Mouse (Mus musculus) midbrain, postnatal 0 days (tissue): ENCODE results near the gene Gigyf2. TPM values are rescaled to one million over a fixed set of nuclear protein-coding genes. Genes with fewer than 3 reads are reported as not detected.

Source experiments
- ATAC-seq: fragments of 200-750 bp; cut with Nextera tagmentation; 2 replicates; pipeline ENCODE4 v1.8.0; 2017; ENCODE audit warnings: moderate number of reproducible peaks, mild to moderate bottlenecking, moderate TSS enrichment, moderate library complexity; ENCODE audit not compliant: low FRiP score
- DNase-seq: peaks from one replicate; pipeline ENCODE4 v3.0.0-alpha.2; 2015; ENCODE audit warnings: low spot score
- H3K27ac ChIP-seq: fragments of 300-500 bp; sonication (generic); 2 replicates; pipeline ENCODE4 v1.5.1; 2014; ENCODE audit warnings: low read depth, mild to moderate bottlenecking, low read length, mixed read lengths
- H3K27me3 ChIP-seq: fragments of 300-500 bp; sonication (generic); 2 replicates; pipeline ENCODE4 v1.6.1; 2014; ENCODE audit warnings: low read length, control low read depth, mixed read lengths; ENCODE audit not compliant: insufficient read depth
- H3K36me3 ChIP-seq: fragments of 300-500 bp; sonication (generic); 2 replicates; pipeline ENCODE4 v1.6.1; 2014; ENCODE audit warnings: low read length, control low read depth, mixed read lengths; ENCODE audit not compliant: insufficient read depth
- H3K4me1 ChIP-seq: fragments of 300-500 bp; sonication (generic); 2 replicates; pipeline ENCODE4 v1.6.1; 2014; ENCODE audit warnings: mild to moderate bottlenecking, control low read depth, antibody characterized with exemption, low read length, mixed read lengths; ENCODE audit not compliant: insufficient read depth
- H3K4me2 ChIP-seq: fragments of 300-500 bp; sonication (generic); 2 replicates; pipeline ENCODE4 v1.6.1; 2014; ENCODE audit warnings: low read depth, mild to moderate bottlenecking, low read length, mixed read lengths; ENCODE audit not compliant: poor library complexity, severe bottlenecking
- H3K4me3 ChIP-seq: fragments of 300-500 bp; sonication (generic); 2 replicates; pipeline ENCODE4 v1.5.1; 2014; ENCODE audit warnings: low read depth, mild to moderate bottlenecking, low read length, moderate library complexity
- H3K9ac ChIP-seq: fragments of 300-500 bp; sonication (generic); replicated peaks from 2 replicates; pipeline ENCODE4 v1.6.1; 2014; ENCODE audit warnings: mild to moderate bottlenecking, low read length, moderate library complexity, mixed read lengths; ENCODE audit not compliant: poor library complexity, severe bottlenecking
- H3K9me3 ChIP-seq: fragments of 300-500 bp; sonication (generic); 2 replicates; pipeline ENCODE4 v1.6.1; 2016; ENCODE audit warnings: low read length, control low read depth
- CTCF ChIP-seq: IDR thresholded peaks from 2 replicates; pipeline ENCODE4 v1.5.1; 2016; ENCODE audit warnings: antibody characterized with exemption, mild to moderate bottlenecking
- WGBS: fragments of 180-500 bp; shearing (Covaris S2); extraction: QIAGEN DNeasy Blood & Tissue Kit; methylation state at CpG from one replicate; pipeline ENCODE4 v1.1.7; 2014; 5-methylcytosine and 5-hydroxymethylcytosine counted together
- polyA plus RNA-seq: library from polyadenylated mRNA; unstranded; fragments of >200 nt; fragmentation: Nextera tagmentation; extraction: Ambion mirVana; gene quantifications from 2 replicates; pipeline ENCODE4 v1.2.1, GENCODE M21; 2015
- total RNA-seq: library from RNA; depleted of rRNA; stranded (reverse); fragments of >200 nt; gene quantifications from 2 replicates; pipeline ENCODE4 v1.2.3, GENCODE M21; 2014

Gigyf2 gene
- total and polyA plus RNA-seq, 2 experiments from 2014 or later: 45.4 to 69.0 TPM

DNA sequence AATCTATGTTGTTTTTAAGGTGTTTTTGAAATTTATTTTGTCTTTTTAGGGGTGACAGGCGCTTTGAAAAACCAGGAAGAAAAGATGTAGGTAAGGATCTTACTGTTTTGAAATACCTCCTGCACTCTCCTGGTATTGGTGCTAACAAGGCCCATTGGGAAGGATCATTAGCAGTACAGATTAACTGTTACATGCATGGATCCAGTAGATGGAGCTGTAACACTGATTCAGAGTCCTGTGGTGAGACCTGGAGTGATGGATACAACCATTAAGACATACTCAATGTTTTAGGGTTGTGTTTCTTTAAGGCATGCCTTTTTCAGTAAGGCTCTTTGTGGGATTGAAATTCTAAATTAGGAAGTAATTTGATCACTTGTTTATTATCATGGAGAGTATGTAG is 53.1 kb downstream of the Gigyf2 start:
- no peak for ATAC-seq
- Histone ChIP-seq H3K27me3 (no peaks in the 10 kb centered on the region), H3K36me3 (peaks cover 7% of the 10 kb centered on the region; the same call in 1 of the 2 replicates), H3K4me3 (no peak overlapping the region), H3K4me1 (no peaks in the 10 kb centered on the region), H3K27ac (no peak overlapping the region), H3K9ac (no peak overlapping the region), H3K9me3 (no peaks in the 10 kb centered on the region), H3K4me2 (no peak overlapping the region)
- WGBS: 90% methylated on average over 1 of the region's 1 CpGs
- peak; percentile 40 for DNase-seq
- peak; percentile 66 for TF ChIP-seq CTCF

DNA sequence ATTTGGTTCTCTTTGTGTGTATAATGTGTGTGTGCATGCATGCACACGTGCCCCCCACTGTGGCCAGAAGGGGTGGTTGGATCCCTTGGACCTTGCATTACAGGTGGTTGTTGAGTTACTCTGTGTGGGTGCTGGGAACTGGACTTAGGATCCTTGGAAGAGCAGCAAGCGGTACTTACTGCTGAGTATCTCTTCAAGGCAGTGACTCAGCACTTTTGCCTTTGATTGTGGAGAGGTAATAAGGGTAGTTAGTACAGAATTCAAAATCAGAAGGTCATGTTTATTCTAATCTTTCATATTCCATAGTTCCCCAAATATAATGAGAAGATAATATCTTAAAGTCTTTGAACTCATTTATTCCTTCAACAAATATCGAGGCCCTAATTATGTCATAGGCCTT is 54.4 kb downstream of the Gigyf2 start:
- Histone ChIP-seq H3K36me3 (peaks cover 7% of the 10 kb centered on the region; the same call in 1 of the 2 replicates), H3K4me2 (no peak overlapping the region), H3K27me3 (no peaks in the 10 kb centered on the region), H3K4me1 (no peaks in the 10 kb centered on the region), H3K27ac (no peak overlapping the region), H3K4me3 (no peak overlapping the region), H3K9me3 (no peaks in the 10 kb centered on the region), H3K9ac (no peak overlapping the region)
- WGBS: 97% methylated on average over 3 of the region's 3 CpGs
- no peak for ATAC-seq
- TF ChIP-seq CTCF: no peak
- no peak for DNase-seq

DNA sequence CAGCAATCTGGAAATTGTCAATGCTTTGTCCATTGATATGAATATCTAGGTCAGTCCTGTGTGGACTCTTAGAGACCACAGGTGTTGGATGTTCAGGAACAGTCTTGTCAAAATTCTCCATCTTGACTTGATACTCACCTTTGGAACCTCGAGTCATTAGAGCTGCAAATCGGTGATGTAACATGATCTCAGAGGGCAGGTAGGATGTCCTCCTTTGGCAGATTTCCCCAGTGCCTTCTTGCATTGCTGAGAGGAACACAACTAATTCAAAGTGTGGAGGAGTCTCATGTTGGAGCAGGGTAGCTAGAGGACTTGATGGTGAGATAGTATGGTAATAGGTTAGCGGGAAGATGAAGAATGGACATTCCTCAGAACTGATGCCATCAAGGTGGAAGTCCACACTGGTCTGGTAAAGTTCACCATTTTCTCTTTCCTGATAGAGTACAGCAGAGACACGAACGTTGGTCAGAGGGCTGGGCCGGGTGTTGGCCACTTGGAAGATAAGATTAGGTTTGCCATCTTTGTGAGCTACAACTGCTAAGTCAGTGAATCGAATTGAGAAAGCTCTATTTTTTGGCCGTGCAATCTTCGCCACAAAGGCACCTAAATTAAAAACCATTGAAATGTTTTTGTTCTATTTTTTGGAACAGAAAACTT is 59.8 kb downstream of the Gigyf2 start:
- H3K9me3 ChIP-seq: no peaks in the 10 kb centered on the region
- no peak for ATAC-seq
- 0 out of 2 replicates have a peak, but pooled peaks cover 5% of the 10 kb centered on the region for H3K36me3 ChIP-seq
- no peaks in the 10 kb centered on the region for H3K4me1 ChIP-seq
- no peaks in the 10 kb centered on the region for H3K27me3 ChIP-seq
- WGBS: 95% methylated on average over 9 of the region's 9 CpGs
- H3K9ac ChIP-seq: no peak overlapping the region
- TF ChIP-seq CTCF: no peak
- H3K4me3 ChIP-seq: no peak overlapping the region
- no peak for DNase-seq
- H3K27ac ChIP-seq: no peak overlapping the region
- H3K4me2 ChIP-seq: no peak overlapping the region

DNA sequence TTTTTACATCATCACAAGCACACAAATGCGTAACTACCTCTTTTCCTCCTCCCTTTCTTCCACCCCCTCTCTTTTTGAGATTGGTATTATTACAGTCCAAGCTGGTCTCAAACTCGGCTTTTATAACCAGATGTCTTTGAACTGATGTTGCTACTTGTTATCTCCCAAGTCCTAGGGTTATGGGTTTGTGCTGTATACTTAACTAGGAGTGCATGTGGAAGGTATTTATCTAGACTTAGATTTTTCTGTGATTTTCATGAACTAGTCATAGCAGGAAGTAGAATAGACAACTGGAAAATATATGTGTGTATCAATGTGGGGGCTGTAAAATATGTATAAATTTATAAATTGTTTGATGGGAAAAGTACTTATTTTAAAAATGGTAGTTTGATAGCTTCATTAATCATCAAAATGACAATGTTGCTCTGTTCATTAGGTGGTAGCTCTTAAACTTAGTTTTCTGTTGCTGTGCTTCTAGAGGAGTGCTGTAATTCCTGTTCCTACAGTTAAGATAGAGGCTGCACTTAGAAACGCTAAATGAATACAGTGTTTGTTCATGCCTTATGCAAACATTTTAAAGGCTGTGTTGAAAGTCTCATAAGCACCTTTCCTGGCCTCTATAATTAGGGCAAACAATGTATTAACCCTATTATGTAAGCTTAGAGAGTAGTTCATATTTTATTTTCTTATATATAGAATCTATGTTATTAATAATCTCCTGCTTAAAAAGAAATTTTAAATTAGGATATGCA is 66.8 kb downstream of the Gigyf2 start:
- H3K27me3 ChIP-seq: no peaks in the 10 kb centered on the region
- no peak overlapping the region for H3K4me3 ChIP-seq
- no peak overlapping the region for H3K4me2 ChIP-seq
- DNase-seq (no peak), ATAC-seq (no peak)
- no peaks in the 10 kb centered on the region for H3K4me1 ChIP-seq
- peaks cover 5% of the 10 kb centered on the region; the same call in 1 of the 2 replicates for H3K36me3 ChIP-seq
- H3K9ac ChIP-seq: no peak overlapping the region
- H3K27ac ChIP-seq: no peak overlapping the region
- WGBS: 90% methylated on average over 3 of the region's 3 CpGs
- TF ChIP-seq CTCF: no peak
- no peaks in the 10 kb centered on the region for H3K9me3 ChIP-seq

DNA sequence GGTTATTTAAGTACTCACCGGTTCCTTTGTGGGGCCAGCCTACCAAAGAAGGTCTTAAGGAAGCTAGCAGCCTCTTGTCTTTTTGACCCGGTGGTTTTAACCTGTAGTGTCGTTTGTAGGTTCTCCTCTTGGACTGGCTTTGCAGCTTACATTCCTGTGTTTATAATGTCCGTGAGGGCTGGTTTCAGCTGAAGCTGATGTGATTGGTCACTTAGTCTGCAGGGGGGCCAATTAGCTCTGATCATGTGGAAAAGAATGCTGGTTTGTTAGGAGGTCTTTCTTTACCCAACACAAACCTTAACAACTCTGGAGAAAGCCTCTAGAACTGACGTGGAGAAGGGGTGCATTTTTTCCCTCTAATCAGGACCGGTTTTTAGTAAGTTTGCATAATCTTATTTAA is 67.8 kb downstream of the Gigyf2 start, which contains the start of gene Kcnj13:
Gene Kcnj13, minus strand, starts transcription at position 136 of the 400 bp plus-strand sequence.
- H3K9ac ChIP-seq: no peak within 1 kb of the TSS
- no peaks in the 10 kb centered on the region for H3K27me3 ChIP-seq
- H3K4me1 ChIP-seq: no peaks in the 10 kb centered on the region
- TF ChIP-seq CTCF: no peak
- no peak within 1 kb of the TSS for H3K4me3 ChIP-seq
- H3K36me3 ChIP-seq: peaks cover 2% of the 10 kb centered on the region; the same call in 1 of the 2 replicates
- 45% methylated on average over 6 of the region's 6 CpGs for WGBS
- ATAC-seq: no peak
- H3K9me3 ChIP-seq: no peaks in the 10 kb centered on the region
- H3K27ac ChIP-seq: no peak within 1 kb of the TSS
- DNase-seq: no peak
- no peak within 1 kb of the TSS for H3K4me2 ChIP-seq
